Mouse (Mus musculus) heart, postnatal 0 days (tissue): ENCODE data around the gene Cenpu.

Experiments
- CTCF ChIP-seq: IDR thresholded peaks from 2 replicates; pipeline ENCODE4 v1.5.1; 2016; ENCODE audit warnings: antibody characterized with exemption, control low read depth, low read depth
- EP300 ChIP-seq: IDR thresholded peaks from 2 replicates; pipeline ENCODE4 v1.6.1; 2016; ENCODE audit warnings: antibody characterized with exemption, low read depth

GRCm38 (mm10) chr8:46588663-46589062 lies 36.8 kb downstream of the Cenpu start:
- TF ChIP-seq EP300 (no peak), CTCF (no peak)
